Mouse (Mus musculus) frontal cortex, postnatal 36 days (tissue): Measurements from ENCODE around the gene Fam217b.

ENCODE experiments used
- DNase-seq, 2 experiments: peaks; one replicate each; pipeline ENCODE4 v3.0.0; 2022; ENCODE audit warnings: low spot score in 2 of 2

The Fam217b gene

GRCm38 (mm10) chr2:178414261-178415149, at the start of gene Fam217b, which contains the start of gene Ppp1r3d:
TSS of gene Fam217b (plus strand) at chr2:178414524.
TSS of gene Ppp1r3d (minus strand) at chr2:178414472.
- DNase-seq = peak; percentile 64 to 70

GRCm38 (mm10) chr2:178407053-178407815, 7.1 kb upstream of the Fam217b start, which contains the start of gene Sycp2:
TSS of gene Sycp2 (minus strand) at chr2:178407685.
- no peak for DNase-seq

DNA sequence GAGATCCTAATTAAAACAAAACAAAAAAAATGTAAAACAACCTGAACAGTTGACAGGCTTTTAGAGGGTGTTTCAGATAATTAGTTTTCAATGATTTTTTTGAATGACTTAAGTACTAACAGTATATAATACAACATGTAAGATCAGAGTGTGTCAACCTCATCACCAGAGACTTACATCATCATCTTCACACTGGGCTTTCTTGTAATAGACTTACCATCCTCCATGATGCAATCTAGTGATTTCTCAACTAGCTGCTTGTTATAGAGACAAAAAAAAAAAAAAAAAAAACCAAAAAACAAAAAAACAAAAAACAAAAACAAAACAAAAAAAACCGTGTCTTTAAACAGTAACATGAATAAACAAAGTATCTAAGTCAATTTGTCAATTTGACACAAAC, 5.3 kb upstream of the Fam217b start:
- no peak for DNase-seq

- no peak for DNase-seq
Observed at GRCm38 (mm10) chr2:178410286-178410685, 4.0 kb upstream of the Fam217b start.

DNA sequence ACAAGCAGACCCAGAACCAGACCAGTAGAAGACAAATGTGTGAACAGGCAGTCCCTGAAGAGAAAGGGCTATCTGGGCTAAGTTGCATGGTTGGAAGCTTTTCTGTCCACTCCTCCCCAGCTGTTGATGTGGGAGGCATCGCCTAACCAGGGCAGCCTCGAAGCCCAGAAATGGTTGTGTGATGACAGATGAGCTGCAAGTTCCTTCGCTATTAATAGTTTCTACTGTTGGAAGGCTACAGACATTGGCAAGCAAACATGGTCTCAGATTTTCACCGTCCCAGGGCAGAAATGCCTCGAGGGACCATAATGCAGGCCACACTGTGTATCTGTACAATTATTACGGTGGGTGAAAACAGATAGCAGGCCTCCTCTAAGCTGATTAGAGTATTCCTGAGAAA, 1.7 kb upstream of the Fam217b start:
- peak in 1 of 2 experiments; percentile 69 for DNase-seq

- DNase-seq = no peak
Observed at GRCm38 (mm10) chr2:178413081-178413480, 1.2 kb upstream of the Fam217b start.

GRCm38 (mm10) chr2:178413481-178414260, 653 bp upstream of the Fam217b start:
- DNase-seq = peak; percentile 50 to 67

DNA sequence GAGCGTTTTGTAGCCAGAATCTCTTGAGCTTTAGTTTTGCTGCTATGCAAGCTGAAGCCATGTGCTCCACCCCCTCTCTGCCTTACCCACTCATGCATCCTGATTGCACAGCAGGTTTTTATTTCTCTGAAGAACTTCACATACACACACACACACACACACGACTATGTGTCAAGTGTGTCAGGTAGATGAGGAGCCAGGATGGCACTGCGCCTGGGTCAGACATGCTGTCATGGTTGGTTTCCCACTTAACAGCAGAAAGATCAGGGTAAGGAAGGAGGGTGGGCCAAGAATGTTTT, 775 bp downstream of the Fam217b start:
- no peak for DNase-seq

- DNase-seq = no peak
Observed at GRCm38 (mm10) chr2:178416427-178416826, 2.1 kb downstream of the Fam217b start.

GRCm38 (mm10) chr2:178416970-178417369, 2.6 kb downstream of the Fam217b start:
- DNase-seq = no peak

DNA sequence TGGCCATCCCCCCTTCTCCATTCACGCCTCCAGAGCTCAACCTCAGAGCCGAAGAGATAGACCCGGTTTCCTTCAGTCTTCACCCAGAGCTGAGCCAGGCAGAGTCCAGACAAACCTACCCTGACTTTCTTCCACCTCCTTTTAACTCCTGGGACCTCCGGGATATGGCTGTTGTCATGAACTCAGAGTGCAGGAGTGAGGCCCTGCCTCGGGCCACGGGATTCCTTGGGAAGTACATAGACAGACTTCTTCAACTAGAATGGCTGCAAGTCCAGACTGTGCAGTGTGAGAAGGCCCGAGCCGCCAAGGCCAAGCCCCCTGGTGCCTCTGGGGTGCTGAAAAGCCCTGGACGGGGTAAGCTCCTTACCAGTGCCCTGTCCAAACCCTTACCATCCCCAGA, 6.3 kb downstream of the Fam217b start:
- DNase-seq = no peak

- DNase-seq = no peak
Observed at GRCm38 (mm10) chr2:178421603-178422002, 7.3 kb downstream of the Fam217b start.

DNA sequence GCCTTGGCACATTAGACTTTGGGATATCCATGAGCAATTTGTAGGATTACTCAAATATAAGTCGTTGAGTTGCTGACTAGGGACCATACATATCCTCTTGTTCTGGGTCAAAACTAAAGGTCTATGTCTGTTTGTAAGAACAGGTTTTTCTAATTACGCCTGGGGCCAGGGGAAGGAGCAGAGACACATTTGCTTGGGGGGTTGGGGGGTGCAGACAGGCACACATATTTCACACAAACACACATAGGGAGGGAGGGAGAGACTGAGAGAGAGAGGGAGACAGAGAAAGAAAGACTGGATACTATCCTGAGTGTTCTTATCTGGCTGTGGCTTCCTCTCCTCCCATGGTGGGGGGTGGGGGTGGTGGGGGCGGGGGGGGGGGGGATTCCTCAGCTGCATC, 7.9 kb downstream of the Fam217b start:
- DNase-seq = no peak

DNA sequence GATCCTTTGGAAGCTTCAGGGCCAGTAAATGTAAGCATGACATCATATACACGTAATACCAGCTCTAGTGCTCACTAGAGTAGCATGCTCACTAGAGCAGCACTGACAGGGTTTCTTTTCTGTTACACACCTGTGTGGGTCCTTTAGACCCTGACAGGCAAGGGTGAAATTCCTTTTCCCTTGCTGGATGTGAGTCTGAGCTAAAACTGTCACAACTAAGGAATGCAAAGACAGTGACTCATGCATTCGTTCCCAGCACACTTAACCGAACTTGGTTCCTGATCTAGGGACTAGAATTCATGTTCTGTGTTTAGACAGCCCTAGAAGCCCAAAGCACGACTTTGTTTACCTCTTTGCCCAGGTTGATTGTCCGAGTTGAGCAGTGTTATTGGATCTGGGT, 8.9 kb downstream of the Fam217b start:
- no peak for DNase-seq

DNA sequence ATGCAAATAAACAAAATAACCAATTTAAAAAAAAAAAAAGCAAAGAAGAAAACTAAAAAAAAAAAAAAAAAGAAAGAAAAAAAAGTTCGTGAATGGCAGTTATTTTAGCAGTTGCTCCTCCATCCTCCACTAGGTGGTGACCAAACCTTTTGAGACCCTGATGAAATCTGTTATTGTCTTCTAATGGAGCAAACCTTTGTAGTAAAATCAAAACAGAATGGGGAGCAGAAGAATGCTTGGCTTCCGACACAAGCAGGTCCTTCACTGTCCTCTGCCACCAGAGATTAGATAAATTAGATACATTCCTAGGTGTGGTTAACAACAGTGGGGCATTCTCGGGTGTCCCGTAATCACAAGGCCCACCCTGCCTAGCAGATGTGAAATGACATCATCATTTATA, 11.9 kb downstream of the Fam217b start:
- no peak for DNase-seq

GRCm38 (mm10) chr2:178427181-178427580, 12.9 kb downstream of the Fam217b start:
- no peak for DNase-seq

DNA sequence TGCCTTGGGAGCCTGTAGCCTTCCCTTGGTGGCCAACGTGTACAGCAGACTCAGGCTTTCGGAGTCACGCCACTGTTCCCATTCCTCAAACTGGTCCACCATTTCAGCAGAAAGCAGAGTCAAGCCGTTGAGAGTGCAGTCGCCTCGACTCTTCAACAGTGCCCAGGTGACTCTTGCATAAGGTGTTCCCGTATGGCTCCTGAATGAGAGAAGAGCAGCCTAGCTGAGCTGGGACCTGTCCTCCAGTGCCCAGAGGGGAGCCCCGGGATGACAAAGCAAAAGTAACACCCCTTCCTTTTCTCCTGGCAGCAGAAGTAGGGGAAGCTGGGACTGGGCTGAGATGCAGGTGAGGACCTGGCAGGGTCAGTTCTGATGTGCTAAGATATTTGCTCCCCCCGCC, 13.9 kb downstream of the Fam217b start:
- DNase-seq = no peak

DNA sequence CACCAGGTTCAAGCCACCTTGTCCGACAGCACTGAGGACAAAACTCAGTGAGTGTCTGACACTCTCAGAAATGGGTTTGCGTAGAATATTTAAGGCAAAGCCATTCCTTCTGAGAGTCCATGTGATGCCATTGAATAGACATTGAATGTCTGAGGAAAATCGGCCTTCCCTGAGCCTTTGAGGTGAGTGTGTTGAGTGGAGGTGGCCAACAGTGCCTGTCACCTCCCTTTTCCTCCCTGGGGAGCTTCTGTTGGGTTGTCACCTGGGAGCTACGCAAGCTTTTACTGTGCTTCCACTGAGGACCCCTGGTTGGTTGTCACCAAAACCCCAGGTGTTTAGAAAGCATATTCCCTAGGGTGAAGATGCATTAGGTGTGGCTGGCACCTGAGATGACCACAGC, 14.4 kb downstream of the Fam217b start:
- no peak for DNase-seq

DNA sequence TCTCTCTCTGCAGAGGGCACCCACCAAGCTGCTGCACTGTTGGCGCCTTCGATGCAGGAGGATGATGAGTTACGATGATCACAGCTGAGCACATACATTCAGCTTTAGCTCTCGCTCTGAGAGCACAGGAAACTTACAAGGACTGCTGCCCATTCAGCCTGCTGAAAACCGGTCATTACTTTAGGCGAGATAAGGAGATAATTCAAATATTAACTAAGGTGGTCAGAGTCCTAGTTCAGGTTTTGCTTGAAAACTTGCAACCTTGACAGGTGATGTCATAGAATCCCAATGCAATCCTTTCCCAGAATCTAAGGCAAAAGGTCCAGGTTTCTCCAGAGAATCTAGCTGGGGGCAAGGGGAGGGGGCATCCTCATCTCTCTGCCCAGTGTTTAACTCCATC, 15.1 kb downstream of the Fam217b start:
- DNase-seq = no peak

- DNase-seq = no peak
Observed at GRCm38 (mm10) chr2:178430231-178430630, 15.9 kb downstream of the Fam217b start, which contains the start of gene Cdh26. TSS of gene Cdh26 (plus strand) at chr2:178430531.

DNA sequence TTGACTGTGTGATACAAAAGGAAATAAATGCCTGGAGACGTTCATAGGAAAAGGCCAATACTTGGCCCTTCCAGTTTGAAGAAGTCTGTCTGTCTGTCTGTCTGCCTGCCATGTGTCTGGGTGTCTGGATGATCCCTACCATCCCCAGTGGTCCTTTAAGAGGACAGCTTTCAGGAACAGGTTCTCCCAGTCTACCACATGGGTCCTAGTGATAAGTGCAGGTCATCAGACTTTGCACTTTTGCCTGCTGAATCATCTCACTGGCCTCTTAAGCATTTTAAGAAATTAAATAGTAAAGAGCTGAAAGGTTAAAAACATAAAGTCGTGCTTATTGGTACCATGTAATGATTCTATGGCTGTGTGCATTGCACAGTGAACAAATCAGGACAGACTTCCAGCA, 19.2 kb downstream of the Fam217b start:
- no peak for DNase-seq

DNA sequence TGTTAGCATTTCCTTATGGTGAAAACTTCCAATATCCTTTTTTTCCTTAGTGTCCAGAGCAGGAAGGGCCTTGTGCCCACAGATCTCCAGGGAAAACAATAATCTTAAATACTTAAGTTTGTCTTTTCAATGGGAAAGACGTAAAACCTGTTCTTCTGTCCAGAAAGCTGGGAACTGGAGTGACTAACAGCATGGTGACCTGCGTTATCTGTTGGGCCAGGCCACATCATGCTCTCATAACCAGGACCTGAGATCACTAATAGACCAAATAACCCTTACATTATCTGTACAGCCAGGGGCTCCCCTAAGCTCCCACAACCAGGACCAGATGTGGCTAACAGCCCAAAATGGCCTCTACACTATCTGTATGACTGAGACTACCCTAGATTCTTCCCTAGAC, 19.6 kb downstream of the Fam217b start:
- no peak for DNase-seq
